Mouse (Mus musculus): ENCODE results near the gene Apom.

Apom gene

DNA sequence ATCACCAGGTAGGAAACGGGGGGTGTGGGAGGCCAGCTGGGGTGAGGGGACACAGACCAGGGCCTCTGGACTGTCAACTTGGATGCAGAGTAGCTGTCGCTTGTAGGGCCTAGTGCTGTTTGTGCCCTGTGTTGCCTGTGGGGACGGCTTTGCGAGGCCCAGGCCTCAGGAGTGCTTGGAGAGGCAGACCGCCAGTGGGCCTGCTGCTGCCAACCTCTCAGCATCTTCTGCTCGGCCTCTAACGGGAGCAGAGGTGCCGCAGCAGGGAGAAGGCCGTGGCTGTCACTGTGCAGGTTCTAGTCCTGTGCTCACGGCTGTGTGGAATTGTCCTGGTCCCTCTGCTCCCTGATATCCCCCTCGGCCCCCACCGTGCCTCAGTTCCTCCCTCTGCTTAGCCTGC, 35.3 kb downstream of the Apom start:
- no peak for DNase-seq (ENCODE audit: low spot score)

GRCm38 (mm10) chr17:35094475-35095365, 37.1 kb downstream of the Apom start:
- no peak for DNase-seq (ENCODE audit: low spot score)

GRCm38 (mm10) chr17:35092403-35093198, 39.2 kb downstream of the Apom start:
- DNase-seq (ENCODE audit: low spot score), result no peak

GRCm38 (mm10) chr17:35090166-35090932, 41.5 kb downstream of the Apom start:
- no peak for DNase-seq (ENCODE audit: low spot score)

- peak; percentile 92 for DNase-seq (ENCODE audit: low spot score)
These were observed 42.8 kb downstream of the Apom start, which contains the start of gene Abhd16a for GRCm38 (mm10) chr17:35088825-35089644. TSS of gene Abhd16a (plus strand) at chr17:35089263.

DNA sequence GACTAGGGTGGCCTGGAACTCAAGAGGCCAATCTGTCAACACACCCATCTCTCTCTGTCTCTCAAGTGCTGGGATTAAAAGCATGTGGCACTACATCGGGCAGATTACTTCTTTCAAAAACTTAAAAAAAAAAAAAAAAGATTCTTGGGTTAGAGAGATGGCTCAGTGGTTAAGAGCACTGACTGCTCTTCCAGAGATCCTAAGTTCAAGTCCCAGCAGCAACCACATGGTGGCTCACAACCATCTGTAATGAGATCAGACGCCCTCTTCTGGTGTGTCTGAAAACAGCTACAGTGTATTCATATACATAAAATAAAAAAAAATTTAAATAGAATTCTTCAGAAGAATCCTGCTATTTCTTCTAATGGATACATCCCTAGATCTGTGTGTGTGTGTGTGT, 43.7 kb downstream of the Apom start:
- DNase-seq (ENCODE audit: low spot score), result no peak

GRCm38 (mm10) chr17:35085208-35085865, 46.5 kb downstream of the Apom start, which contains the start of gene Ly6g6f:
TSS of gene Ly6g6f (minus strand) at chr17:35085610.
- no peak for DNase-seq (ENCODE audit: low spot score)

GRCm38 (mm10) chr17:35083929-35084497, 47.8 kb downstream of the Apom start:
- no peak for DNase-seq (ENCODE audit: low spot score)

DNA sequence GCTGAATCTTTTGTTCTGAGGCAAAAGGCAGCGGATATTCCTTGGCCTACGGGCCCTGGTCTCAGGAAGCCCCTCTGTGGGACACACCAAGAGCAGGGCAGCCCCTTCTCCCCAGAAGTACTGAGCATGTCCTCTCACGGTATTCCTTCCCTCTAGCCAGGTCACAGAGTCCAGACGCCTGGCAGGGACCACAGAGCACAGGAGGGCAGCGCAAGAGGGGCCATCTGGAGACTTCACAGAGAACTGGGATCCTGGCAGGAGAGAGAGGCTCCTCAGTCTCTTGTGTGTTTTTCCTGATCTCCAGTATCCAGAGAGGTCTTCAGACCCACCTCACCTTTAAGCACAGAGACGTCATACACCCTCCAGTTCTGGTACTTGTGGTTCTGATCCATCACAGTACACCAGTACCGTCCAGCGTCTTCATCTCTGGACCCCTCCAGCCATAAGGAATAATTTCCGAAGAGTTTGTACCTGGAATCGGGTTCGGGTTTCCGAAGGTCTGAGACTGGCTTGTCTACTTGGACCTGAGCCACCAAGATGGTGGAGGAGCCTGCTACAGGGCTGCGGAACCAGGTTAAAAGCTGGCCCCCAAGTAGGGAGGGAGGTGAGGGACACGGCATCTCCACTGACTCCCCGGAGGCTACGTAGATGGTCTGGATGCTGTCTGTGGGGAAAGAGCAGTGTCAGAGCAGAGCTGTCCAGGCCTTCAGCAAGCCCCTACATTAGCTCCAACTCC, 48.8 kb downstream of the Apom start:
- no peak for DNase-seq (ENCODE audit: low spot score)

GRCm38 (mm10) chr17:35080710-35081109, 51.1 kb downstream of the Apom start:
- DNase-seq (ENCODE audit: low spot score), result no peak

DNA sequence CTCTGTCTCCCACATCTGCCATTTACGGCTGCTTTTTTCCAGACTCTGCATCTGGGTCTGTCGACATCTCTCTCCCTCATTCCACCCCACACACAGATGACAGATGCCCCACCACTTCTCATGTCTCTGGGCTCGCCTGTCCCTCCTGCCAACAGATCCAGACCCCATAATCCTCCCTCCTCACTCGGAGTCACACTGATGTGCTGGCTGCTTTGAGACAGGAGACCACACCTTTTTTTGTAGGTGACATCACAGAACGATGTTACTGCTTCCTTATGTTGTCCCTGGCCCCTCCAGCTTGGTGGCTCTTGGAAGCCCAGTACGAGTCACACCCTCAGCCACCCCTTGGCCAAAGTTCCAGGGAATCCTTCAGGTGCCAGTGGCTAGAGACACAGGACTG, 51.6 kb downstream of the Apom start:
- no peak for DNase-seq (ENCODE audit: low spot score)

GRCm38 (mm10) chr17:35079778-35080177, 52.1 kb downstream of the Apom start:
- no peak for DNase-seq (ENCODE audit: low spot score)
